Mouse (Mus musculus): ENCODE measurements around the gene Fbll1.

DNA sequence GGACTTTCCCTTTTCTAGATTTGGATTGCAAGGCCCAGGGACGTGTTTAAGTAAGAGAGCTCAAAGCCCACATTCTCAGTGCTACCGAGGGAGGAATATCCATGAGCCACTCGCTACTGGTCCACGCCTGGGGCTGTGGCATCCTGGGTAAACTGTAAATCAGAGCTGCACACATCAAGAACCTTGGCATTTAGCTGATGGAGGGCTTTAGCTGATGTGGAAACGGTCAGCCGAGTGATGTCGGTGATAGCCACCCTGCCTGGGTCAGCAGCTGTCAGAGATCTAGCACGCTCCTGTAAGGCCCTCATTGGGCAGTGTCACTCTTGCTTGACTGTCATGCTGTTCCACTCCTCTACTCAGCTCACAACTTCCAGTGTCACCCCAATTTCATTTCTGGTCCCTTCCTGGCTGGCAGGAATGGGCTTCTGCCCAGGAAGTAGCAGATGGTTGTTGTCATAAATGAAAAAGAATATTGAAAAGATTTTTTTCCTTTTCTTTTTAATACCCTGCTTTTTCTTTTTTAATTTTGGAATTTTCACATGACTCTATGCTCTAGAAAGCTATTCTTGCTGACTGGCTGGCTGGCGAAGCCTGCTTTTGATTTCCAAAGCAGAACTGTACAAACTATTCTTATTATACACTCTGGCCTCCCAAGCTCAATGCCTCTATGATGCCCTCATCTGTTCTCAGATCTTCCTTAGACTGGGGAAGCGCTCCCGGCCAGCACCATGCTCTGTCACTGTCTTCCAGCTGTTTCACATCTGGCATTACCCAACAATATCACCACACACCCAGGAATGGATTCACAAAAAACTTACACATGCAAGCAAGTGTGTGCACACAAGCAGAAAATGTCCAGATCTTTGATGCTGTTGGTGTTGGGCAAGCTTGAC, 42.0 kb downstream of the Fbll1 start:
- no peak for TF ChIP-seq CTCF (IDR thresholded peaks at IDR 0.05; ENCODE audit: borderline replicate concordance, insufficient read depth, low read depth, low read length)
- TF ChIP-seq POLR2A (IDR thresholded peaks at IDR 0.05; ENCODE audit: borderline replicate concordance, insufficient read depth, low read length) = no peak

Data from cerebellum, adult 2 months (tissue).